Mouse (Mus musculus): ENCODE results near the gene Spr. TPM values are rescaled to one million over a fixed set of nuclear protein-coding genes. Genes with fewer than 3 reads are reported as not detected.
"Not testable (repeated sequence)": the region's sequence is repeated elsewhere in the genome, so short reads cannot be mapped to it uniquely, and the experiment has no call there.

Spr gene
- total and polyA plus RNA-seq, 3 experiments, result 34.7 to 92.3 (median 85.9) TPM

DNA sequence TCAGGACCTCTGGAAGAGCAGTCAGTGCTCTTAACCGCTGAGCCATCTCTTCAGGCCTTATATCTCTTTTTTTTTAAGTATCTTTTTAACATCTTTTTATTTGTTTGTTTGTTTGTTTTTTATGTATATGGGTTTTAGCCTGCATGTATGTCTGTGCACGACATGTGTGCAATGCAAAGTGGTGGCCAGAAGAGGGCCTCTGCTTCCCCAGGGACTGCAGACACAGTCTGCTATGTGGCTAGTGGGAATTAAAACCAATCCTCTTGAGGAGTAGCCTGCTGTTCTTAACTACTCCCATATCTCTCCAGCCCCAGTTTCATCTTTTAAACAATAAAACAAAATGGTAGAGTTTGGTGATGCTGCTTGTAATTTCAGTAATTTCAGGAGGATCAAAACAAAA, 2.0 kb upstream of the Spr start:
- Histone ChIP-seq H3K4me3 (no peak overlapping the region), H3K27me3 (ENCODE audit: control insufficient read depth, insufficient read depth, low read length) (no peaks in the 10 kb centered on the region), H3K9ac (ENCODE audit: low read depth, low read length) (no peak overlapping the region), H3K79me2 (replicated peaks; ENCODE audit: control insufficient read depth, insufficient read depth, low read length) (no peaks in the 10 kb centered on the region), H3K36me3 (ENCODE audit: control insufficient read depth, insufficient read depth, low read length) (no peaks in the 10 kb centered on the region), H3K27ac (no peak overlapping the region), H3K4me1 (ENCODE audit: control insufficient read depth, insufficient read depth, low read length) (peaks cover 2% of the 10 kb centered on the region; the same call in 1 of the 2 replicates)
- TF ChIP-seq EP300 (IDR thresholded peaks at IDR 0.05; ENCODE audit: insufficient read depth, low read depth, low read length) (no peak), CTCF (IDR thresholded peaks at IDR 0.05) (0 out of 2 replicates have a peak, but pooled peaks have one; percentile 5)
- no peak for DNase-seq
- WGBS, result 92% methylated on average over 2 of the region's 2 CpGs
- intact Hi-C loops (cut with DNase I), result loop anchor here (5.0 kb wide), 1 partner anchor 193 kb away; the partner anchor contains the start of gene Sfxn5

DNA sequence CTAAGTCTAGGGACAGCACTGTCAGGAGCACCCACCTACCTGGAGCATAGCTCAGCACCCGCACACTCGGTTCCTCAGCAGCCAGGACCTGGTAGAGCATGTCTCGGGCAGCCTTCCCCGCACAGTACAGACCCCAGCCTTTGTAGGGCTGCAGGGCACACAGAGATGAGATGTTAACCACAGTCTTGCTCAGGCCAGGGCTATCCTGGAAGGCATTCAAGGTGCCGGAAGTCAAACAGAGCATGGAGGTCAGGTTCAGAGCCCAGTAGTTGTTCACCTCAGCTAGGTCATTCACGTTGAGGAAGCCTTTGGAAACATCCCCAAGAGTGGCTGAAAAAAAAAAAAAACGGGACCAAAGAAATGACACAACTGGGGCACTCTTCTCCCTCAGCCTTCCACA, 782 bp downstream of the Spr start:
- H3K4me3 ChIP-seq, result peak overlapping the region; percentile 98
- not testable (repeated sequence) for DNase-seq; H3K4me1 ChIP-seq (ENCODE audit: control insufficient read depth, insufficient read depth, low read length); H3K79me2 ChIP-seq (replicated peaks; ENCODE audit: control insufficient read depth, insufficient read depth, low read length); H3K36me3 ChIP-seq (ENCODE audit: control insufficient read depth, insufficient read depth, low read length); H3K27me3 ChIP-seq (ENCODE audit: control insufficient read depth, insufficient read depth, low read length)
- intact Hi-C loops (cut with DNase I), result loop anchor here (2.0 to 5.0 kb wide), 3 partner anchors 18 to 196 kb away; partner anchors contain the start of genes Exoc6b and Sfxn5
- WGBS, result 52% methylated on average over 7 of the region's 7 CpGs
- H3K27ac ChIP-seq, result peak overlapping the region; percentile 96
- H3K9ac ChIP-seq (ENCODE audit: low read depth, low read length), result peak overlapping the region; percentile 36; the same call in 1 of the 2 replicates

DNA sequence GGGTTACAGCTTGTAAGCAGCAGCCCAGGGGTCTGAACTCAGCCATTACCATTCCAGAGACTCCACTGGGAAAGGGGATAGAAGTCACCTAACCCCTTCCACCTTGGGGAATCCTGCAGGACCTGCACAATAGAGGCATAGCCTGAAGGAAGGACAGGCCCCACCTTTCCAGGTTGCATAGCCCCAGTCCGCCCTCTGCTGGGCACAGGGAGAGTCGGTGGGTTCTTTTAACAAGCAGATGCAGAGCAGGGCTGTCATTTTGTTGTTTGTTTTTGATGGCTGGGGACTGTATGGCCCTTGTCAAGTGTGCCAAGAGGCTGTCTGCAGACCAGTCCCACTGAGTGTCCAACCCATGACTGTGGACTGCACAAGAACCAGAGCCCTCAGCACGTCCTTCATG, 4.8 kb downstream of the Spr start:
- H3K79me2 ChIP-seq (replicated peaks; ENCODE audit: control insufficient read depth, insufficient read depth, low read length); intact Hi-C loops (cut with DNase I); H3K9ac ChIP-seq (ENCODE audit: low read depth, low read length); H3K4me1 ChIP-seq (ENCODE audit: control insufficient read depth, insufficient read depth, low read length); H3K36me3 ChIP-seq (ENCODE audit: control insufficient read depth, insufficient read depth, low read length); H3K27ac ChIP-seq; H3K4me3 ChIP-seq; H3K27me3 ChIP-seq (ENCODE audit: control insufficient read depth, insufficient read depth, low read length): not testable (repeated sequence)
- 35% methylated on average over 3 of the region's 3 CpGs for WGBS
- DNase-seq, result peak in 1 of 2 experiments; percentile 17
- peak; percentile 65 for TF ChIP-seq CTCF (IDR thresholded peaks at IDR 0.05)

- WGBS, result 76% methylated on average over 3 of the region's 3 CpGs
- H3K27me3 ChIP-seq (ENCODE audit: control insufficient read depth, insufficient read depth, low read length); H3K4me3 ChIP-seq; H3K27ac ChIP-seq; H3K79me2 ChIP-seq (replicated peaks; ENCODE audit: control insufficient read depth, insufficient read depth, low read length); intact Hi-C loops (cut with DNase I); H3K9ac ChIP-seq (ENCODE audit: low read depth, low read length); DNase-seq; H3K4me1 ChIP-seq (ENCODE audit: control insufficient read depth, insufficient read depth, low read length); H3K36me3 ChIP-seq (ENCODE audit: control insufficient read depth, insufficient read depth, low read length): not testable (repeated sequence)
Observed at GRCm38 (mm10) chr6:85132237-85132636, 5.3 kb downstream of the Spr start.

GRCm38 (mm10) chr6:85131673-85132072, 5.9 kb downstream of the Spr start:
- Histone ChIP-seq H3K4me1 (ENCODE audit: control insufficient read depth, insufficient read depth, low read length) (peaks cover under 1% of the 10 kb centered on the region; the same call in 1 of the 2 replicates), H3K36me3 (ENCODE audit: control insufficient read depth, insufficient read depth, low read length) (no peaks in the 10 kb centered on the region), H3K4me3 (no peak overlapping the region), H3K27me3 (ENCODE audit: control insufficient read depth, insufficient read depth, low read length) (no peaks in the 10 kb centered on the region), H3K9ac (ENCODE audit: low read depth, low read length) (no peak overlapping the region), H3K79me2 (replicated peaks; ENCODE audit: control insufficient read depth, insufficient read depth, low read length) (no peaks in the 10 kb centered on the region), H3K27ac (no peak overlapping the region)
- peak; percentile 56 to 77 for DNase-seq
- intact Hi-C loops (cut with DNase I), result loop anchor here (1.0 kb wide), 1 partner anchor 94 kb away; no protein-coding TSS in a partner anchor
- WGBS, result 1% methylated on average over 4 of the region's 4 CpGs
- peak; percentile 86 for TF ChIP-seq CTCF (IDR thresholded peaks at IDR 0.05)
- TF ChIP-seq EP300 (IDR thresholded peaks at IDR 0.05; ENCODE audit: insufficient read depth, low read depth, low read length), result no peak

- 0 out of 2 replicates have a peak, but pooled peaks have one; percentile 43 for TF ChIP-seq EP300 (IDR thresholded peaks at IDR 0.05; ENCODE audit: insufficient read depth, low read depth, low read length)
- peak; percentile 75 for TF ChIP-seq CTCF (IDR thresholded peaks at IDR 0.05)
- H3K27me3 ChIP-seq (ENCODE audit: control insufficient read depth, insufficient read depth, low read length); H3K36me3 ChIP-seq (ENCODE audit: control insufficient read depth, insufficient read depth, low read length); H3K9ac ChIP-seq (ENCODE audit: low read depth, low read length); H3K4me3 ChIP-seq; H3K79me2 ChIP-seq (replicated peaks; ENCODE audit: control insufficient read depth, insufficient read depth, low read length); H3K4me1 ChIP-seq (ENCODE audit: control insufficient read depth, insufficient read depth, low read length); H3K27ac ChIP-seq: not testable (repeated sequence)
- peak; percentile 41 to 46 for DNase-seq
- intact Hi-C loops (cut with DNase I), result loop anchor here (2.0 to 10.0 kb wide), 2 partner anchors 81 to 203 kb away; no protein-coding TSS in a partner anchor
- 21% methylated on average over 11 of the region's 11 CpGs for WGBS
Observed at GRCm38 (mm10) chr6:85117545-85118511, 19.7 kb downstream of the Spr start.
